Mouse (Mus musculus) liver, adult 2 months (tissue): ENCODE data around the gene Rgs9bp. TPM values are rescaled to one million over a fixed set of nuclear protein-coding genes. Genes with fewer than 3 reads are reported as not detected.
A peak's percentile ranks its signal among the peaks of the same experiment; 100 is the strongest.
"Not testable (repeated sequence)": the region's sequence is repeated elsewhere in the genome, so short reads cannot be mapped to it uniquely, and the experiment has no call there.

Experiments
- DNase-seq: peaks from one replicate; pipeline ENCODE4 v3.0.0-alpha.2; 2011; ENCODE audit warnings: low read depth, low spot score; ENCODE audit errors: extremely low read depth
- H3K27ac ChIP-seq: fragments of 200-500 bp; replicated peaks from 2 replicates; pipeline ENCODE4 v1.5.1; 2012; ENCODE audit warnings: low read depth, mild to moderate bottlenecking, control low read depth, inconsistent platforms, low read length; ENCODE audit not compliant: insufficient read depth
- H3K27me3 ChIP-seq: fragments of 200-500 bp; 2 replicates; pipeline ENCODE4 v1.6.1; 2012; ENCODE audit warnings: mild to moderate bottlenecking, moderate library complexity, low read length, inconsistent platforms; ENCODE audit not compliant: control insufficient read depth, insufficient read depth
- H3K36me3 ChIP-seq: fragments of 200-500 bp; 2 replicates; pipeline ENCODE4 v1.6.1; 2012; ENCODE audit warnings: low read length, inconsistent platforms; ENCODE audit not compliant: control insufficient read depth, insufficient read depth
- H3K4me1 ChIP-seq: fragments of 200-500 bp; 2 replicates; pipeline ENCODE4 v1.6.1; 2011; ENCODE audit warnings: low read length; ENCODE audit not compliant: control insufficient read depth, insufficient read depth
- H3K4me3 ChIP-seq: fragments of 200-500 bp; 2 replicates; pipeline ENCODE4 v1.5.1; 2011; ENCODE audit warnings: low read depth, mild to moderate bottlenecking, control low read depth, low read length, moderate library complexity; ENCODE audit not compliant: insufficient read depth
- H3K79me2 ChIP-seq: fragments of 200-500 bp; 2 replicates; pipeline ENCODE4 v1.6.1; 2012; ENCODE audit warnings: inconsistent platforms, mild to moderate bottlenecking, low read length, moderate library complexity; ENCODE audit not compliant: control insufficient read depth, insufficient read depth
- H3K9ac ChIP-seq: fragments of 200-500 bp; 2 replicates; pipeline ENCODE4 v1.6.1; 2012; ENCODE audit warnings: low read depth, mild to moderate bottlenecking, control low read depth, inconsistent platforms, low read length
- CTCF ChIP-seq: fragments of 200-500 bp; IDR thresholded peaks from 2 replicates; pipeline ENCODE4 v1.5.1; 2011; ENCODE audit warnings: low read depth, low read length, control low read depth
- POLR2A ChIP-seq: fragments of 200-500 bp; IDR thresholded peaks from 2 replicates; pipeline ENCODE4 v1.6.1; 2011; ENCODE audit warnings: low read length, control low read depth; ENCODE audit not compliant: insufficient read depth; ENCODE audit errors: extremely low read depth
- WGBS: fragments of 180-500 bp; shearing (Covaris S2); methylation state at CpG from one replicate; pipeline ENCODE4 v1.1.7; 2018; 5-methylcytosine and 5-hydroxymethylcytosine counted together
- polyA plus RNA-seq: library from polyadenylated mRNA; depleted of rRNA; stranded (reverse); fragments of >200 nt; gene quantifications from 2 replicates; pipeline ENCODE4 v1.2.3, GENCODE M21; 2012
- total RNA-seq: library from RNA; depleted of rRNA; stranded (reverse); fragments of >200 nt; gene quantifications from 2 replicates; pipeline ENCODE4 v1.2.3, GENCODE M21; 2014

Gene Rgs9bp
- total and polyA plus RNA-seq, 2 experiments: under 0.01 TPM; not detected in 1

DNA sequence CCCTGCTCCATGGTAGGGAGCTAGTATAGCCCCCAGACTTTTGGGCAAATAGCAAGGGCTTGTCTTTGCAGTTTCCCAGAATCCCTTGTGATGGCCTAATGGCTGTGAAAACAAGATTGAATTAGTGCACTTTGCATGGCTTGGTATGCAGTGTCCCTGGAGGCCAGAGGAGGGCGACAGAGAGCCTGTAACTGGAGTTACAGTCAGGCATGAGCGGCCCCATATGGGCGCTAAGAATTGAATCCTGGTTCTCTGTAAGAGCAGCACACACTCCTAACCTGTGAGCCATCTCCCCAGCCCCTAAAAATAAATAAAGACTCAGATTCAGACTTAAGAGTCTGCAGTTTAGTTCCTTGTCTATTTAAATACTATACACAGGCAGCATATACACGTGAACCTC, 5.5 kb downstream of the Rgs9bp start:
- Histone ChIP-seq H3K79me2 (no peaks in the 10 kb centered on the region), H3K36me3 (no peaks in the 10 kb centered on the region), H3K9ac (no peak overlapping the region), H3K4me3 (no peak overlapping the region), H3K4me1 (peaks cover 6% of the 10 kb centered on the region; the same call in 1 of the 2 replicates), H3K27me3 (peaks cover 11% of the 10 kb centered on the region; the same call in 1 of the 2 replicates), H3K27ac (no peak overlapping the region)
- WGBS: 51% methylated on average over 4 of the region's 4 CpGs
- DNase-seq: peak; percentile 33
- TF ChIP-seq CTCF: peak; percentile 86
- no peak for TF ChIP-seq POLR2A

DNA sequence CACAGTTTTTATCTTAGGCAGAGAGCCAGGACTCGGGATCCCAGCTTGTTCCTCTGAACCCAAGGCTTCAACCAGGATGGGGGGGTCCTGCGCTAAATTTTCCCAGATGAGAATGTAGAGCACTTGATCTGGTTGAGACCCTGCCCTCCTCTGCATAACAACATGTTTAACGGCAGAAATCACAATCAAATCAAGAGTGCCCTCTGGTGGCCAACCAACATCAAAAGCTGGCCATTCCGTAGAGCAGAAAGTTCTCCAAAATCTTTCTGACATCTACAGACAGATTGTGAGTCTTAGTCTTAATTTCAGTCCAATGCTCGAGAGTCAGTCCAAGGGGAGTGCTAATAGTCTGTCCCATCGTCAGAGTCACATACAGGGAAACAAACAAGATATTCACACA, 14.5 kb downstream of the Rgs9bp start:
- H3K9ac ChIP-seq, H3K36me3 ChIP-seq, H3K27ac ChIP-seq, H3K4me1 ChIP-seq, H3K27me3 ChIP-seq, DNase-seq, H3K4me3 ChIP-seq, H3K79me2 ChIP-seq: not testable (repeated sequence)
- 17% methylated on average over 6 of the region's 6 CpGs for WGBS

- H3K4me3 ChIP-seq, H3K27ac ChIP-seq, H3K4me1 ChIP-seq, H3K9ac ChIP-seq, DNase-seq, H3K79me2 ChIP-seq, H3K36me3 ChIP-seq, H3K27me3 ChIP-seq: not testable (repeated sequence)
- WGBS: 92% methylated on average over 4 of the region's 4 CpGs
Measured at GRCm38 (mm10) chr7:35569724-35570123, 15.7 kb downstream of the Rgs9bp start.

DNA sequence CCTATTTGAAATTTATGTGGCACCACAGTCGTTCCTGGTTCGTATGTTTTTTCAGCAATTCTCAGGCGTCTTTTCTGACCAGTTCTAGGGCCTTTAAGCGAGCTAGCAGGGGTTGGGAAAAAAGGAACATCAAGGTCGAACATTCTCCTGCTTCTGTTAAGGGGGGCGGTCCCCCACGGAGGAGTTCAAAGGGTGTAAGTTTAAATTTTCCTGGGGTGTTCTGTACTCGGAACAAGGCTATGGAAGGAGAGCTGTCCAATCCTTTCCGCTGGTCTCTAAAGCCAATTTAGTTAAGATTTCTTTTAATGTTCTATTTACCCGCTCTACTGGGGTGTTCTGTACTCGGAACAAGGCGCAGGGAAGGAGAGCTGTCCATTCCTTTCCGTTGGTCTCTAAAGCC, 19.4 kb downstream of the Rgs9bp start:
- H3K4me1 ChIP-seq, H3K36me3 ChIP-seq, H3K79me2 ChIP-seq, H3K9ac ChIP-seq, DNase-seq, H3K27ac ChIP-seq, H3K27me3 ChIP-seq, H3K4me3 ChIP-seq: not testable (repeated sequence)
- 83% methylated on average over 13 of the region's 13 CpGs for WGBS

DNA sequence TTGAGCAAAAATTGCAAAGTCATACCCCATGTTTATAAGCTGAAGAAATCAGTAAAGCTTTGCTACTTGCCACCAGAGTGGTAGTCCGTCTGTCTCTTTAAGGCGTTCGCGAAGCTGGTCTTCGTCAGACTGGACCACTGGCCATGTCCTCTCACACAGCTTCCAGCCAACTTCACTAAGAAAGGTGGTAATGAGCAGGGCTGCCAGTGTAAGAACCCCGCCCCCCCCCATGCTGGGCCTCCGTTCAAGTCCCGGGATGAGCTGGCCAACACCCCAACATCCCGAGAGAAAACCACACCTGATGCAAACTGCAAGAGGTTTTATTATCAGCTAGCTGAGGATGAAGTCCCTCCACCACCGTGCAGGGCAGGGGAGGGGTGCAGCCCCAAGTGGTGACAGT, 20.5 kb downstream of the Rgs9bp start:
- not testable (repeated sequence) for H3K27me3 ChIP-seq, H3K9ac ChIP-seq, H3K4me3 ChIP-seq, H3K27ac ChIP-seq, H3K36me3 ChIP-seq, DNase-seq, H3K79me2 ChIP-seq, H3K4me1 ChIP-seq
- 91% methylated on average over 10 of the region's 10 CpGs for WGBS

- no peak overlapping the region for H3K9ac ChIP-seq
- H3K36me3 ChIP-seq: no peaks in the 10 kb centered on the region
- H3K4me3 ChIP-seq: no peak overlapping the region
- no peaks in the 10 kb centered on the region for H3K27me3 ChIP-seq
- WGBS: 88% methylated on average over 2 of the region's 2 CpGs
- no peak overlapping the region for H3K27ac ChIP-seq
- no peak for DNase-seq
- no peaks in the 10 kb centered on the region for H3K79me2 ChIP-seq
- no peaks in the 10 kb centered on the region for H3K4me1 ChIP-seq
- TF ChIP-seq POLR2A (no peak), CTCF (no peak)
Measured at GRCm38 (mm10) chr7:35564067-35564865, 21.1 kb downstream of the Rgs9bp start.
